Mouse (Mus musculus) hindbrain, embryonic 12.5 days (tissue): ENCODE data around the gene Zscan10. TPM values are rescaled to one million over a fixed set of nuclear protein-coding genes. Genes with fewer than 3 reads are reported as not detected.

Source experiments
- ATAC-seq: fragments of 200-750 bp; cut with Nextera tagmentation; 2 replicates; pipeline ENCODE4 v1.8.0; 2017; ENCODE audit warnings: moderate TSS enrichment; ENCODE audit not compliant: low FRiP score
- H3K27ac ChIP-seq: fragments of 300-500 bp; sonication (generic); 2 replicates; pipeline ENCODE4 v1.5.1; 2016; ENCODE audit warnings: mild to moderate bottlenecking
- H3K27me3 ChIP-seq: fragments of 300-500 bp; sonication (generic); 2 replicates; pipeline ENCODE4 v1.6.1; 2016; ENCODE audit warnings: mild to moderate bottlenecking
- H3K36me3 ChIP-seq: fragments of 300-500 bp; sonication (generic); 2 replicates; pipeline ENCODE4 v1.6.1; 2016; ENCODE audit warnings: mild to moderate bottlenecking
- H3K4me1 ChIP-seq: fragments of 300-500 bp; sonication (generic); 2 replicates; pipeline ENCODE4 v1.6.1; 2016
- H3K4me2 ChIP-seq: fragments of 300-500 bp; sonication (generic); replicated peaks from 2 replicates; pipeline ENCODE4 v1.6.1; 2016; ENCODE audit warnings: mild to moderate bottlenecking
- H3K4me3 ChIP-seq: fragments of 300-500 bp; sonication (generic); 2 replicates; pipeline ENCODE4 v1.5.1; 2016; ENCODE audit warnings: mild to moderate bottlenecking
- H3K9ac ChIP-seq: fragments of 300-500 bp; sonication (generic); 2 replicates; pipeline ENCODE4 v1.6.1; 2016; ENCODE audit warnings: mild to moderate bottlenecking, moderate library complexity
- H3K9me3 ChIP-seq: fragments of 300-500 bp; sonication (generic); replicated peaks from 2 replicates; pipeline ENCODE4 v1.6.1; 2016; ENCODE audit warnings: mild to moderate bottlenecking
- WGBS: fragments of 180-500 bp; shearing (Covaris S2); methylation state at CpG from one replicate; pipeline ENCODE4 v1.1.7; 2016; 5-methylcytosine and 5-hydroxymethylcytosine counted together
- polyA plus RNA-seq: library from polyadenylated mRNA; unstranded; fragments of >200 nt; fragmentation: Nextera tagmentation; extraction: Ambion mirVana; gene quantifications from 2 replicates; pipeline ENCODE4 v1.2.1, GENCODE M21; 2016

Gene Zscan10
- polyA plus RNA-seq, 1 experiment from 2014 or later = 0.93 TPM

DNA sequence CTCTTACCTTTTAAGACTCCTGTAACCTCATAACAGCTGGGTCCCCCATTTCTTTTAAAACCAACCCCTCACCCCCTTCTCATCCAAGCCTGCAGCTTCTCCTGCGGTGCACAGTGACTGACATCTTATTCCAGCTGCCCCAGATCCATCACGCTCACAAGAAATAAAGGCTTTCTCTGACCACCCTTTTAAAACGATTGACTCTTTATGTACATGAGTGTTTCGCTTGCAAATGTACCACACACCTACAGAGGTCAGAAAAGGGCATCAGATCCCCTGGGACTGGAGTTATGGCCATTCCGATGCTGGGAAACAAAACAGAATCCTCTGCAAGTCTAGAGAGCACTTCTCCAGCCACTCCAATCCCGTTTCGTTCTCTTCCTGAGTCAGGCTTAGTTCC lies 27.2 kb downstream of the Zscan10 start:
- H3K4me2 ChIP-seq = no peak overlapping the region
- 32% methylated on average over 7 of the region's 7 CpGs for WGBS
- no peaks in the 10 kb centered on the region for H3K36me3 ChIP-seq
- H3K9me3 ChIP-seq = no peaks in the 10 kb centered on the region
- no peak overlapping the region for H3K9ac ChIP-seq
- H3K27me3 ChIP-seq = peaks cover 3% of the 10 kb centered on the region; the same call in 1 of the 2 replicates
- peaks cover 5% of the 10 kb centered on the region; the same call in 1 of the 2 replicates for H3K4me1 ChIP-seq
- no peak for ATAC-seq
- no peak overlapping the region for H3K27ac ChIP-seq
- H3K4me3 ChIP-seq = no peak overlapping the region

DNA sequence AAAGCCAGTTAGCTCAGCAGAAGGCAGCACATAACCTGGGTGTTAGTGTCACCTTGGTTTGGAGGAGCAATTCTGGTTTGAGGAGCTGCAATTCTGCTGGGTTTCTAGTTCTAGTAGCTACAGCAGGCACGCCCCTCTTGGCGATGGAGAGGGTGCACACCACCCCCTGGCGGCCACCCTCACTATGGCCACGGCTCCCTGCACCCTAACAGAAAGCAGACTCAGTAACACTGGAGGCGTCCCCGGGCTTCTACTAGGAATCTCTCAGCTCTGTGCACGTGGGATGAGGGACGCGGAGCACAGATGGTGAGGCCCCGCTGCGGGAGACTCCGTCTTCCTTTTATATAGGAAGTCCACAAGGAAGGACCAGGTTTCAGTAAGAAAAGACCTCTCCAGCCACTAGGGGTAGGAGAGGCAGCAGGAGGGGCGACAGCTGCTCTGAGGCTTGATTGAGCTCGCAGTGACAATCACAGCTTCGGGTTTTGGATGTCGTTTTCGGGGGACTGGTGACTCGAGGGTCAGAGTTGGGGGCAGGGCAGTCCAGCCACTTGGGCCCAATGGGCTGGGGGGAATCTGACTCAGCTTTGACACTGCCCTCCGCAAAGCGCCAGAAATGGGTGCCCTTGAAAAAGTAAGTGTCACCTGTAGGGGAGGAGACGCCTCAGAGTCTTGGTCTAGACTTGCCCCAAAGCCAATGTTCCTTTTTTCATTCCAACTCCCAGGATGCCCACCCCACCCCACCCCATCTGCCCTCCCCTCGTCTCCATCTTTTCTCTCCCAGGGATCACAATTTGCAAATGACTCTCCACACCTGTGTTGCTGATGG lies 29.8 kb downstream of the Zscan10 start:
- peaks cover 5% of the 10 kb centered on the region; the same call in 1 of the 2 replicates for H3K4me1 ChIP-seq
- H3K36me3 ChIP-seq = no peaks in the 10 kb centered on the region
- peak overlapping the region; percentile 8; the same call in 1 of the 2 replicates for H3K4me3 ChIP-seq
- H3K27me3 ChIP-seq = peaks cover 3% of the 10 kb centered on the region; the same call in 1 of the 2 replicates
- H3K27ac ChIP-seq = no peak overlapping the region
- 17% methylated on average over 22 of the region's 22 CpGs for WGBS
- H3K9me3 ChIP-seq = no peaks in the 10 kb centered on the region
- H3K4me2 ChIP-seq = peak overlapping the region; percentile 41
- 0 out of 2 replicates have a peak overlapping the region, but pooled peaks have one; percentile 28 for H3K9ac ChIP-seq
- ATAC-seq = peak; percentile 71

DNA sequence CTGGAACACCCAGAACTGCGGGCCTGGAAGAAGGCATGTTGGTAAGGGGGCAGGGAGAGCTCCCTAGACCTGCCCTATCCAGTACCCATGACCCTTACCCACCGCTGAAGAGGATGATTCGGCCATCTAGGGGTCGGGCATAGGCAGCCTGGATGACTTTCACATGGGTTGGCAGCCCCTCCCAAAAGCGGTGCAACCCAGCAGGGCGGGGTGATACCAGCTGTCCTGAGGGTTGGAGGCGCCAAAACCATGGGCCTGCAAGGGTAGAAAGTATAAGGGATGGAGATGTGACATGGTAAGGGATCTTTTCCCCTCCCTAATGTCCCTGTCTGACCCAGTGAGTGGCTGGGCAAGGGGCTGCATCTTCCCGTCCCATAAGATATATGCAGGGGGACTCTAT lies 30.6 kb downstream of the Zscan10 start:
- ATAC-seq = no peak
- 85% methylated on average over 8 of the region's 8 CpGs for WGBS

GRCm38 (mm10) chr17:23644613-23645495 lies 44.2 kb downstream of the Zscan10 start, which contains the start of gene Mmp25:
TSS of gene Mmp25 (minus strand) at chr17:23645277.
- peaks cover 12% of the 10 kb centered on the region for H3K4me1 ChIP-seq
- peak; percentile 56; the same call in 1 of the 2 replicates for ATAC-seq
- no peak within 1 kb of the TSS for H3K27ac ChIP-seq
- peak within 1 kb of the TSS; percentile 55 for H3K9ac ChIP-seq
- under 1% methylated on average over 58 of the region's 58 CpGs for WGBS
- H3K9me3 ChIP-seq = no peaks in the 10 kb centered on the region
- H3K27me3 ChIP-seq = peaks cover 34% of the 10 kb centered on the region
- peak within 1 kb of the TSS; percentile 65 for H3K4me2 ChIP-seq
- no peaks in the 10 kb centered on the region for H3K36me3 ChIP-seq
- H3K4me3 ChIP-seq = peak within 1 kb of the TSS; percentile 37

More for the DNA sequence above, 30.6 kb downstream of the Zscan10 start:
- Histone ChIP-seq H3K27me3 (peaks cover 7% of the 10 kb centered on the region; the same call in 1 of the 2 replicates), H3K4me1 (peaks cover 5% of the 10 kb centered on the region; the same call in 1 of the 2 replicates), H3K4me2 (no peak overlapping the region), H3K27ac (no peak overlapping the region), H3K9me3 (no peaks in the 10 kb centered on the region), H3K9ac (no peak overlapping the region), H3K36me3 (no peaks in the 10 kb centered on the region), H3K4me3 (no peak overlapping the region)

DNA sequence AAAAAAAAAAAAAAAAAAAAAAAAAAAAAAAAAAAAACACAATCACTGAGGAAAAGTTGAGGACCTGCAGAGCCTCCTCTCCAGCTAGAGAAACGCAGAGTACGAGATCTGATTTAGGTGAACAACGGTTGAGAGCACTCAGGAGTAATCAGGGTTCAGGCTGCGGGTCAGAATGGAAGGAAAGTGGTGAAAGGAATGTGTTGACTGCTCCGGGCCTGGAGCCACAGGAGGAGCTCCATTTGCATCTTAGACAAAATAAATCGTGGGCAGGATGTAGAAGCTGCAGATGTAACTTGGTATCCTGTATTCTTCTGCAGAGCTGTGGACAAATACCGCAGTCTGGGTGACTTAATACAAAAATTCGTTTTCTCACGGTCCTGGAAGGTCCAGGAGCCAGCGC lies 45.2 kb downstream of the Zscan10 start:
- Histone ChIP-seq H3K9ac (no peak overlapping the region), H3K9me3 (no peaks in the 10 kb centered on the region), H3K4me1 (peaks cover 12% of the 10 kb centered on the region), H3K4me2 (no peak overlapping the region), H3K36me3 (no peaks in the 10 kb centered on the region), H3K27me3 (peaks cover 34% of the 10 kb centered on the region), H3K4me3 (no peak overlapping the region), H3K27ac (no peak overlapping the region)
- 28% methylated on average over 10 of the region's 10 CpGs for WGBS
- ATAC-seq = no peak

GRCm38 (mm10) chr17:23651363-23651762 lies 50.7 kb downstream of the Zscan10 start:
- H3K4me1 ChIP-seq = no peaks in the 10 kb centered on the region
- WGBS = 83% methylated on average over 6 of the region's 6 CpGs
- no peak overlapping the region for H3K27ac ChIP-seq
- H3K9me3 ChIP-seq = no peaks in the 10 kb centered on the region
- H3K4me3 ChIP-seq = no peak overlapping the region
- ATAC-seq = no peak
- H3K36me3 ChIP-seq = no peaks in the 10 kb centered on the region
- H3K4me2 ChIP-seq = no peak overlapping the region
- H3K9ac ChIP-seq = no peak overlapping the region
- peaks cover 11% of the 10 kb centered on the region for H3K27me3 ChIP-seq

DNA sequence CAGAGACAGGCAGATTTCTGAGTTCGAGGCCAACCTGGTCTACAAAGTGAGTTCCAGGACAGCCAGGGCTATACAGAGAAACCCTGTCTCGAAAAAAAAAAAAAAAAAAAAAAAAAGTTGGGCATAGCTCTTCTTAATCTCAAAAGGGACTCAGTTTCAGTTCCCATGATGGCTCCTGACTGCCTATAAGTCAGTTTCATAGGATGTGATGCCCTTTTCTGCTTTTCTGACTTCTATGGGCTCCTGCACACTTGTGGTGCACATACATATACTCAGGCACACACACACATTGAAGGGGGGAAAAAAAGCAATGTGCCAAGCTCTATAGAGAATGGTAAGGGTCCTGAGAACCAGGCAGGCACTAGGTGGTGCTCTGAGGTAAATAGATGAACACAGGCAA lies 52.7 kb downstream of the Zscan10 start:
- no peaks in the 10 kb centered on the region for H3K4me1 ChIP-seq
- no peak overlapping the region for H3K27ac ChIP-seq
- H3K9me3 ChIP-seq = no peaks in the 10 kb centered on the region
- ATAC-seq = no peak
- WGBS = 58% methylated on average over 2 of the region's 2 CpGs
- no peak overlapping the region for H3K4me3 ChIP-seq
- H3K27me3 ChIP-seq = peaks cover 5% of the 10 kb centered on the region
- no peaks in the 10 kb centered on the region for H3K36me3 ChIP-seq
- no peak overlapping the region for H3K4me2 ChIP-seq
- H3K9ac ChIP-seq = no peak overlapping the region

DNA sequence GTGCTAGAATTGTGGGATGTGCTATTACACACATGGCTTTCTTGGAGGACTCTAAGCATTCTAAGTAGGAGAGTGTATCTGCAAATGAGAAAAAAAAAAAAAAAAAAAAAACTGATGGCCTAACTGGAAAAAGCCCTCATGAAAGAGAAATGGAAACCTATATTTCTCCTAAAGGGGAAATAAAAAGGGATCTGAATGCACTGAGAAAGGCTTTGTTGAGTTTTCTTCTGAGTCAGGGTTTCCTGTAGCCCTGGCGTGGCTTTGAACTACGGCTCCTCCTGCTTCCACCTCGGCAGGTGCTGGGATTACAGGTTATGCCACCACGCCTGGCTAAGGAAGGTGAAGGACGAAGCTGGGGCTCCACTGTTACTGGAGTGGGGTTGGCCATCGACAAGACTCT lies 53.3 kb downstream of the Zscan10 start:
- 57% methylated on average over 6 of the region's 6 CpGs for WGBS
- no peaks in the 10 kb centered on the region for H3K4me1 ChIP-seq
- H3K4me3 ChIP-seq = no peak overlapping the region
- H3K27me3 ChIP-seq = peaks cover 6% of the 10 kb centered on the region
- no peak overlapping the region for H3K27ac ChIP-seq
- ATAC-seq = no peak
- no peak overlapping the region for H3K4me2 ChIP-seq
- H3K36me3 ChIP-seq = no peaks in the 10 kb centered on the region
- H3K9me3 ChIP-seq = no peaks in the 10 kb centered on the region
- no peak overlapping the region for H3K9ac ChIP-seq

- Histone ChIP-seq H3K4me1 (no peaks in the 10 kb centered on the region), H3K36me3 (no peaks in the 10 kb centered on the region), H3K27ac (no peak overlapping the region), H3K4me2 (no peak overlapping the region), H3K27me3 (peaks cover 10% of the 10 kb centered on the region), H3K4me3 (no peak overlapping the region), H3K9ac (no peak overlapping the region), H3K9me3 (no peaks in the 10 kb centered on the region)
- ATAC-seq = no peak
- WGBS = 70% methylated on average over 2 of the region's 2 CpGs
These were observed 53.8 kb downstream of the Zscan10 start for GRCm38 (mm10) chr17:23654410-23654809.

GRCm38 (mm10) chr17:23658450-23658849 lies 57.8 kb downstream of the Zscan10 start:
- no peak overlapping the region for H3K9ac ChIP-seq
- H3K27ac ChIP-seq = no peak overlapping the region
- H3K36me3 ChIP-seq = no peaks in the 10 kb centered on the region
- H3K27me3 ChIP-seq = peaks cover 49% of the 10 kb centered on the region
- ATAC-seq = no peak
- no peak overlapping the region for H3K4me3 ChIP-seq
- no peaks in the 10 kb centered on the region for H3K4me1 ChIP-seq
- no peak overlapping the region for H3K4me2 ChIP-seq
- 90% methylated on average over 3 of the region's 3 CpGs for WGBS
- H3K9me3 ChIP-seq = no peaks in the 10 kb centered on the region

DNA sequence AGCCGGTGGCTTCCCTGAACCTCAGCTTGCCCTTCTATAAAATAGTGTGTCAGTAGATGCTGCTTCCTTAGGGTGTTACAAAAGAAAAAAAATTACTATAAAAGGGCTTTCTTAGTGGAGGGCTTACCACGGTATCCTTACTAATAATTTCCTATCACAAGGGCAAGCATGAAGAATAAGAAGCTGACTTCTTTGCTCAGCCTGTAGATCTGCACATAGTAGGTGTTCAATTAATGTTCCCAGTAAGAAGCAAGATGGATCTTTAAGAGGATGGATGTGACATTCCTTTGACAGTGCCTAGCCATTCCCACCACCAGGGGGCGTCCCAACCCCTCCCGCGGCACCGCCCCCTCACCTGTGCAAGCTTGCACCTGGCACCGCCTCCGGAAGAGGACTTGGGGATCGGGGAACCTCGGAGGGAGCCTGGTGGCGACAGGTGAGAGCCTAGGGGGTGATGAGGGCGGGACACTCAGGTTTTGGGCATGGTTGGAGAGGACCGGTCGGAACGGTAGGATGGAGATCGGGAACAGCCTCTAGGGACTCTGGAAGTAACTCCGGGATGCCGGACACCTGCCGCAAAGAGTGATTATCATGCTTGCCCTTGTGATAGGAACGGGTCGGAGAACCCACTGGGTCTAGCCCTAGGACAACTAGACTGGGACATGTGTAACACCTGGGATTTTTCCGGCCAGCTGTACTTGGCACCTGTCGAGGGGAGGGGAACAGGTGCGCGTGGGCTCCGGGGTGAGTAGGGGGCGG lies 59.6 kb downstream of the Zscan10 start, which contains the start of gene Bicdl2:
Gene Bicdl2 (plus strand): TSS at position 390 of the 759 bp plus-strand sequence.
- peaks cover 49% of the 10 kb centered on the region for H3K27me3 ChIP-seq
- no peak for ATAC-seq

More for the DNA sequence above, 59.6 kb downstream of the Zscan10 start, which contains the start of gene Bicdl2:
- Histone ChIP-seq H3K9me3 (no peaks in the 10 kb centered on the region), H3K4me1 (no peaks in the 10 kb centered on the region), H3K36me3 (no peaks in the 10 kb centered on the region), H3K4me2 (0 out of 2 replicates have a peak within 1 kb of the TSS, but pooled peaks have one; percentile 3), H3K9ac (no peak within 1 kb of the TSS), H3K27ac (no peak within 1 kb of the TSS), H3K4me3 (no peak within 1 kb of the TSS)
- WGBS = 7% methylated on average over 27 of the region's 27 CpGs
